Mouse (Mus musculus) brain, embryonic 14.5 days (tissue): Measurements from ENCODE around the gene Urad.

Experiments used
- CTCF ChIP-seq: fragments of 200-500 bp; IDR thresholded peaks from 2 replicates; pipeline ENCODE4 v1.5.1; 2012; ENCODE audit warnings: inconsistent platforms, mild to moderate bottlenecking, moderate library complexity, borderline replicate concordance; ENCODE audit not compliant: insufficient read depth, insufficient read length; ENCODE audit errors: extremely low read depth
- POLR2A ChIP-seq: fragments of 200-500 bp; IDR thresholded peaks from 2 replicates; pipeline ENCODE4 v1.6.1; 2012; ENCODE audit warnings: mild to moderate bottlenecking, inconsistent platforms, borderline replicate concordance; ENCODE audit not compliant: poor library complexity, insufficient read depth, insufficient read length, severe bottlenecking; ENCODE audit errors: extremely low read depth

DNA sequence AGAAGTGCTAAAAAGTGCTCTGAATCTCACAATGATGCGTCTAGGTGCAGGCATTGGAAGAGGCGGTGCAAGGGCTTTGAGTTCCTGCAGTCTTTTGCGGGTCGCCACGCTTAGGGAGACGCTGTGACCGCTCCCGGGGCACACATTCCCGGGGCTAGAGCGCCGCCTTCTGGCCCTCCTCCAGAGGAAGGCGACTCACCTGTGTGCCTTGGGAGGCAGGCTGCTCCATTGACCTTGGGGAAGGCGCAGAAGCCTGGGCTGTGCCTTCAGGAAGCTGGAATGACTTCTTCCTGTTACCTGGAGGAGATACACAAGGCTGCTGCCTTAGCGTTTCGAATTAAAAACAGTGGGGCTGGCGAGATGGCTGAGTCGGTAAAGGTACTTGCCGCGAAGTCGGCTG is 28.1 kb downstream of the Urad start:
- peak; percentile 35 for TF ChIP-seq CTCF
- TF ChIP-seq POLR2A, result no peak
